Mouse (Mus musculus): Measurements from ENCODE around the gene Scd4. TPM values are rescaled to one million over a fixed set of nuclear protein-coding genes. Genes with fewer than 3 reads are reported as not detected.
A peak's percentile ranks its signal among the peaks of the same experiment; 100 is the strongest.
"Not testable (repeated sequence)": the region's sequence is repeated elsewhere in the genome, so short reads cannot be mapped to it uniquely, and the experiment has no call there.

Gene Scd4
- total RNA-seq, 2 experiments from 2014 or later, result 2.5 to 2.6 TPM

DNA sequence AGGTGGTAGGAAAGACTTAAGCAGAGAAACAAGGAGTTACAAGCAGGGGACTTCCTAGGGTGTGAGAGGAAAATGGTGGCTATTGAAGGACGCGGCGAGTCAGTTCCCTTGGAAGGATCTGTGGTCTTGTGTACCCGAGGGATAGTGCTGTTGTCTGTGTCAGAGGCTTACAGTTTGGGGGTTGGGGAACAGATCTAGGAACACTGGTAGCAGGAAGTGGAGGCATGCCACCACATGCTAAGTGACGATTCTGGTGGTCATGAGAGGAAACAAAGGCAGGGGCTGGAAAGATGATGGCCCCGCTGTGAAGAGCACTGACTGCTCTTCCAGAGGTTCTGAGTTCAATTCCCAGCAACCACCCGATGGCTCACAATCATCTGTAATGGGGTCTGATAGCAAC, 32.4 kb upstream of the Scd4 start:
- DNase-seq (ENCODE audit: low spot score in 2 of 2), result no peak

DNA sequence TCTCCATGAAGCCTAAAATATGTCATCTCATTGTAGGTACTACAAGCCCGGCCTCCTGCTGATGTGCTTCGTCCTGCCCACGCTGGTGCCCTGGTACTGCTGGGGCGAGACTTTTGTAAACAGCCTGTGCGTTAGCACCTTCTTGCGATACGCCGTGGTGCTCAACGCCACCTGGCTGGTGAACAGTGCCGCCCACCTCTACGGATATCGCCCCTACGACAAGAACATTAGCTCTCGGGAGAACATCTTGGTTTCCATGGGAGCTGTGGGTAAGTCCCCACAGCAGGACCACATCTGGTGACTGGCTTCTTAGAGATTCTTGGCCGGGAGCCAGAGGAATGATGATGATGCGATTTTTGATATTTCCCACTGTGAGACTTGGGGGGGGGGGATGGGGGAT, 31.7 kb upstream of the Scd4 start:
- DNase-seq (ENCODE audit: low spot score in 2 of 2), result peak in 1 of 2 experiments; percentile 40

DNA sequence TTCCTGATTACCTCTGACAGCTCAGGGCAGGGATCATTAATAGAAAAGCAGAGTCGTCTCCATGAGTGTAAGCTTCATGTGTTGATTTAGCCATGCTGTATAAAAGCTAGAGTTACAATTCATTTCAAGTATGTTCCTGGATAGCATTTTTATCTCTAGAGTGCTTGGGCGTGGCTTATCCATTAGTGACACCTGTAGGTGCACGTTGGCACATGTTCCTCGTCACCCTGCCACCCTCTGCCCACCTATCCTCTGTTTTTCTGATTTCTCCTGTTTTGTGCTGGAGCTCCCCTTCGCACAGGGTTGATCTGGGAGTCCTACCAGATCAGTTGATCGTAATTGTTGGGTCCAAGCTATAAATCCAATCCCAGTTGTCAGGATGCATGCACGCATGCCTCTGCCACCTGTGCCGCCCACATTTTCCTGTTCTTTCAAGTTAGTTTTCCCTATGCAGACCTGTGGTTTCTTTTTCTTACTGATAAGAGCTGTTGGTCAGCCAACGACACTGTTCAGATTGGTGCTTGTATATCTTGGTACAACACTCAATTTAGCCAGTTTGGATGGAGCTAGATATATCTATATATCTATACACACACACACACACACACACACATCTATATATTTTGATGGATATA, 31.1 kb upstream of the Scd4 start:
- DNase-seq (ENCODE audit: low spot score in 2 of 2), result no peak

GRCm38 (mm10) chr19:44302901-44303300, 30.0 kb upstream of the Scd4 start:
- peak in 1 of 2 experiments; percentile 36 for DNase-seq (ENCODE audit: low spot score in 2 of 2)

- DNase-seq (ENCODE audit: low spot score in 2 of 2), result peak in 1 of 2 experiments; percentile 17
These were observed 29.4 kb upstream of the Scd4 start for GRCm38 (mm10) chr19:44303502-44303901.

- no peak for DNase-seq (ENCODE audit: low spot score in 2 of 2)
These were observed 28.5 kb upstream of the Scd4 start for GRCm38 (mm10) chr19:44304419-44304818.

GRCm38 (mm10) chr19:44304851-44305510, 27.9 kb upstream of the Scd4 start:
- no peak for DNase-seq (ENCODE audit: low spot score in 2 of 2)

- DNase-seq (ENCODE audit: low spot score in 2 of 2), result no peak
These were observed 27.2 kb upstream of the Scd4 start for GRCm38 (mm10) chr19:44305701-44306100.

- no peak for DNase-seq (ENCODE audit: low spot score in 2 of 2)
These were observed 26.7 kb upstream of the Scd4 start for GRCm38 (mm10) chr19:44306171-44306570.

GRCm38 (mm10) chr19:44307101-44307914, 25.6 kb upstream of the Scd4 start:
- DNase-seq (ENCODE audit: low spot score in 2 of 2), result no peak

GRCm38 (mm10) chr19:44307915-44308470, 24.9 kb upstream of the Scd4 start:
- no peak for DNase-seq (ENCODE audit: low spot score in 2 of 2)

DNA sequence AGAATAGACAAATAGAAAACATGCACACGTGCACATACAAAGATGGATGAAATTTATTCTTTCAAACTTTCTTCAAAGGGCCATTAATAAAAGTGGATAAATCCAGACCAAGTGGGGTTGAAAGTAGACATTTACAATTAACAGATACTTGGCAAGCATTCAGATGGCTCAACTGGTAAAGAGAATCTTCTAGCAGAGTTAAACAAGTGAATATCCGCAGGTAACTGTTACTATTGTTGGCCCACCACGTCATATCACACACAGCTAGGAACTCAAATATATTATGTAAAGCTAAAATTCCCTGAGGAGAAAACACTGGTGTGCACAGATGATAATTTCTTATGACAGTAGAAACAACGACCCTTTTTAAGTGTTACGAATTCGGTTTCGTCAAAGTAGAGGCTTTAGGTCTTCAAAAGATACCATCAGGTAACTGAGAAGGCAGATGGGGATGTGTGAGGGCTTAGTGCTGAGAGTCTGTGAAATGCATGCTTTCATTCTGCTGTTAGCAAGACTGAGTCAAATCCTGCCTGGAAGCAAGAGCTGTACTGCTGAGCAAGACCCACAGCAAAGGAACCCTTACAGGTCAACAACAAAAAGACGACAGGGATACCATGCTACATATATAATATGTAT, 24.2 kb upstream of the Scd4 start:
- no peak for DNase-seq (ENCODE audit: low spot score in 2 of 2)

DNA sequence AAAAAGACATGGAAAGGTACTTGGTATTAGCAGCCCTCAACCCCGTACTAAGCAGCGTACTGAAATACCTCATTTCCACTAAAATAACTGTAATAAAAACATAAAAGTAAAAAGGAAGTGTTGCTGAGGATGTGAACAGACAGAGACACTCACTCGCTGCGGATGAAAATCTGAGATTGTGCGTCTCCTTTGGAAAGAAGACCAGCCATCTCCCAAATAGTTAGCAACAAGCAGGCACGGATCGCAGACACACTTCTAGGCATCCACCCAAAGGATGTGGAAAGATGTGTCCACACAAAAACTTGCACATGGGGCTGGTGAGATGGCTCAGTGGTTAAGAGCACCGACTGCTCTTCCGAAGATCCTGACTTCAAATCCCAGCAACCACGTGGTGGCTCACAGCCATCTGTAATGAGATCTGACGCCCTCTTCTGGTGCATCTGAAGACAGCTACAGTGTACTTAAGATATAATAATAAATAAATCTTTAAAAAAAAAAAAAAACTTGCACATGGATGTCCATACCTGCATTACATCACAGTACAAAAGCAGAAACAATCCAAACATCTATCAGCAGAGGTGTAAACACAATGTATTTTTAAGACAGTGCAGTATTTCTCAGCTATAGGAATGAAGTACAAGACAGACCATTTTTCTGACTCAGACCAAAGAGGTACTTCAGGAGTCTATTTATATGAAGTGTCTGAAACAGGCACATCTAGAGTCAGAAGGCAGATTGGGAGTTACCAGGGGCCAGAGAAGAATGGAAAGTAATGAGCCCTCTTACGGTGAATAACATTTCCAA, 23.3 kb upstream of the Scd4 start:
- no peak for DNase-seq (ENCODE audit: low spot score in 2 of 2)

DNA sequence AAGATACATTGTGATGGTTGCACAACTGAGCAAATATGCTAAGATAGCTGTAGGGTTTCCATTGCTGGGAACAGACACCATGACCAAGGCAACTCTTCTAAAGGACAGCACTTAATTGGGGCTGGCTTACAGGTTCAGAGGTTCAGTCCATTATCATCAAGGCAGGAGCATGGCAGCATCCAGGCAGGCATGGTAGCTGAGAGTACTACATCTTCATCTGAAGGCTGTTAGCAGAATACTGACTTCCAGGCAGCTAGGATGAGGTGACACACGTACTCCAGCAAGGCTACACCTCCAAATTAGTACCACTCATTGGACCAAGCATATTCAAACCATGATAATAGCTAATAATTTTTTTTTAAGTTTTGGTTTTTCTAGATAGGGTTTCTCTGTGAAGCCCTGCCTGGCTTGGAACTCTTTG, 22.7 kb upstream of the Scd4 start:
- DNase-seq (ENCODE audit: low spot score in 2 of 2), result not testable (repeated sequence)

DNA sequence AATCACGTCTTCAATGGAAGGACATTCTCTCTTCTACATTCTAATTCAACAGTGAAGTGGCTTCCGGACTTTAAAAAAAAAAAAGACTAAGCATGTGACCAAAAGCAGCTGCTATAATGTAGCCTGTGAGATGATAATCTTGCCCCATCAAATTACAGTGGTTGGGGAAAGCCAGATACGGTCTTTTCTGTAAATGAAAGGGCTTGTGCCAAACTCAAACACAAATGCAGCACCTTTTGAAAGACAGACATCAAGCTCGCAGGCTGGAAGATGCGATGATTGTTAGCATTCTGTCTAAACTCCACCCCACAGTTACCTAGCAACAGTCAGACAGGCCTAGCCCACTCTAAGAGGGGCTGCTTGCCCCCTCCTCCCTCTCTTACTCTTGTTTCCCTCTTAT, 22.1 kb upstream of the Scd4 start:
- DNase-seq (ENCODE audit: low spot score in 2 of 2), result no peak

DNA sequence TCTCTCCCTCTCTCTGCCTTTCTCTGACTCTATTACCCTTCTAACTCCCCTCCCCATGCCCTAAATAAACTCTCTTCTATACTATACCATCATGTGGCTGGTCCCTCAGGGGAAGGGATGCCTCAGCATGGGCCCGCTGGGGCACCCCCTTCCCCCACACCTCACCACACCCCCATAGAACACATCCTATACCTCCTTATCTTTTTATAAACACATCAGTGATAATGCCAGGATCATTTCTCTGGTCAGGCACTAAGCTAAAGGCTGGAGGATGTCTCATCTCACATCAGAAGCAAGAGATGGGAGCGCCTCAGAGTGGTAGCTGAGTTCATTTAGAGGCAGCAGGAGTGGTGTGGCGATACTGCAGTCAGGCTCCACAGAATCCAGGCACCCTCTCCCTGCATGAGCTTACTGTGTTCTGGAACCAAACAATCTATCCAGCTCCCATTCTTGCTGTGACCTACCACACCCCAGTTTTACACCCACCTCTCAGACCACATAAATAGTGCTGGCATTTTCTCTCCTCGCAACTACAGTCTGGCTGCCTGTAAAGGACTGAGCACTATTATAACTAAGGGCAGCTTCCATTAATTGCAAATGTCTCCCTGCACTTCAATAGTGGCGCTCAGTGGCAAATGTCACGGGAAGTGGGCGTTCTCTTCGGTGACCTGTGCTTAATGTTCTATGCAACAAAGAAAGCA, 21.4 kb upstream of the Scd4 start:
- DNase-seq (ENCODE audit: low spot score in 2 of 2), result no peak

- no peak for DNase-seq (ENCODE audit: low spot score in 2 of 2)
These were observed 20.9 kb upstream of the Scd4 start for GRCm38 (mm10) chr19:44312007-44312360.

DNA sequence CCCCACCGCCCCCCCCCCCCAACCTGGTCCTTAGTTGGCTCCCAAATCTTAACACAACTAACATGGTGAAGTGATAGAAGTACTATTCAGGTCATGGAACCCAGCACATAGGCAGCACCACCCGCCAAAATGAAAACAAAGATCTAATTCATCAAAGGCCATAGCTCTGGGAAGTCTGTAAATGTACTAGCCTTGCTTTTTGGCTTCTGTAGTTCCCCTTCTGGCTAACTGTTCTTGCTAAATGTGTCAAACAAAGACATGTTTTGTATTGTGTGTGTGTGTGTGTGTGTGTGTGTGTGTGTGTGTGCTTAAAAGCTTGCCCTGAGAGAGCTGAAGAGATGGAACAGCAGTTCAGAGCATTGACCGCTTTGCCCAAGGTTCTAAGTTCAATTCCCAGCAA, 19.8 kb upstream of the Scd4 start:
- DNase-seq (ENCODE audit: low spot score in 2 of 2), result no peak

DNA sequence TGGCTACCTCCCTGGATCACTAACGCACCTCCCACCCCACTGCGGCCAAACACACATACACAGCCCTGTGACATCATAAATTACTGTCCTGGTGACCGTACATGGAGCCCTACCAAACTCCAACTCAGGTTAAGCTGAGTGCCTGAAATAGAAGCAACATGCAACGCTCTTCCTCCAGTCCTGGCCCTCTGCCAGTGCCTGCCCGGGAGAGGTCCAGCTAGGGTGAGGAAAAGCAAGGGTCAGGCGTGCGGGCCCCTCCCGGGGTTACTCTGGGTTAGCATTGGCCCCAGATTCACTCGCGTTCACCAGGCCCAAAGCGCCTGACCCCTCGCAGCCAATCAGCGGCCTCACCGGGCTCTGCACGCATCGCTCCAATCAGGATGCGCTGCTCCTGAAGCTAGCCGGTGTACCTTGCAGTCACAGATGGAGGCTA, 18.5 kb upstream of the Scd4 start:
- peak; percentile 78 to 79 for DNase-seq (ENCODE audit: low spot score in 2 of 2)

- DNase-seq (ENCODE audit: low spot score in 2 of 2), result no peak
These were observed 17.9 kb upstream of the Scd4 start for GRCm38 (mm10) chr19:44314871-44315414.

Data from layer of hippocampus, postnatal 14 days (tissue).